Mouse (Mus musculus): Measurements from ENCODE around the gene Catsper4. TPM values are rescaled to one million over a fixed set of nuclear protein-coding genes. Genes with fewer than 3 reads are reported as not detected.

Gene Catsper4
- total and polyA plus RNA-seq, 2 experiments from 2014 or later = 0.16 TPM; not detected in 1

DNA sequence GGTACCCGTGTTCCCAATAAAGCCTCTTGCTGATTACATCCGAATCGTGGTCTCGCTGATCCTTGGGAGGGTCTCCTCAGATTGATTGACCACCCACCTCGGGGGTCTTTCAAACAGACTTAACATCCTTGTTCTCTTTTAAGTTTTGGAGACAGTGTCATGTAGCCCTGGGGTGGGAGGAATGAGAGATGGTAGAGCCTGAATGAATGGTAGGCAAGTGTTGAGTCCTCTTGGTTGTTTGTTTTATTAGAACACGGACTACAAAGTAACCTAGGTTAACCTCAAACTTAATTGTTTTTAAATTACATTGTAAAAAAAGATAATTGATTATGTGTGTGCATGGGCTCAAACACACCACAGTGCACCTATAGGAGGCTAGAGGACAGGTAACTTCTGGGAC lies 62.6 kb downstream of the Catsper4 start:
- Histone ChIP-seq H3K27me3 (ENCODE audit: insufficient read depth, low read length) (no peaks in the 10 kb centered on the region), H3K9me3 (ENCODE audit: low read length) (no peaks in the 10 kb centered on the region), H3K9ac (replicated peaks; ENCODE audit: low read length, poor library complexity, severe bottlenecking) (no peak overlapping the region), H3K4me3 (ENCODE audit: low read depth, low read length) (no peak overlapping the region), H3K27ac (ENCODE audit: low read depth, low read length) (no peak overlapping the region), H3K36me3 (ENCODE audit: insufficient read depth, low read length) (peaks cover 2% of the 10 kb centered on the region; the same call in 1 of the 2 replicates), H3K4me1 (ENCODE audit: insufficient read depth, low read length) (no peaks in the 10 kb centered on the region), H3K4me2 (ENCODE audit: low read depth, low read length, poor library complexity, severe bottlenecking) (no peak overlapping the region)
- ATAC-seq (ENCODE audit: low FRiP score) = no peak
- WGBS = 93% methylated on average over 5 of the region's 6 CpGs
- no peak for DNase-seq (ENCODE audit: low spot score)
- TF ChIP-seq CTCF (IDR thresholded peaks at IDR 0.05) = no peak

Other genes starting within 250 kb of the Catsper4 start
- 45.6 and 46.2 TPM in 2 replicates for gene Dhdds, start 226.5 kb downstream of the Catsper4 start, total RNA-seq (2014; rRNA removed)
- 38.3 and 42.6 TPM in 2 replicates for gene Dhdds, start 226.5 kb downstream of the Catsper4 start, polyA plus RNA-seq (2015; fragmentation: Nextera tagmentation; extraction: Ambion mirVana)
- 0.05 and 0.57 TPM in 2 replicates for gene Lin28a, start 208.5 kb downstream of the Catsper4 start, total RNA-seq (2014; rRNA removed)
- 0.04 and 0.13 TPM in 2 replicates for gene Lin28a, start 208.5 kb downstream of the Catsper4 start, polyA plus RNA-seq (2015; fragmentation: Nextera tagmentation; extraction: Ambion mirVana)
- not detected in 2 replicates for gene Zfp683, start 173.5 kb downstream of the Catsper4 start, total RNA-seq (2014; rRNA removed)
- not detected in 2 replicates for gene Zfp683, start 173.5 kb downstream of the Catsper4 start, polyA plus RNA-seq (2015; fragmentation: Nextera tagmentation; extraction: Ambion mirVana)
- gene Crybg2, start 166.6 kb downstream of the Catsper4 start, total RNA-seq (2014; rRNA removed) = 4.2 and 4.5 TPM in 2 replicates
- 7.7 and 8.4 TPM in 2 replicates for gene Crybg2, start 166.6 kb downstream of the Catsper4 start, polyA plus RNA-seq (2015; fragmentation: Nextera tagmentation; extraction: Ambion mirVana)
- 0.66 TPM in 1 of 2 replicates, not detected in the other for gene Cd52, start 132.3 kb downstream of the Catsper4 start, total RNA-seq (2014; rRNA removed)
- gene Cd52, start 132.3 kb downstream of the Catsper4 start, polyA plus RNA-seq (2015; fragmentation: Nextera tagmentation; extraction: Ambion mirVana) = 2.0 and 2.7 TPM in 2 replicates
- gene Ubxn11, start 124.8 kb downstream of the Catsper4 start, total RNA-seq (2014; rRNA removed) = 4.9 and 8.4 TPM in 2 replicates
- gene Ubxn11, start 124.8 kb downstream of the Catsper4 start, polyA plus RNA-seq (2015; fragmentation: Nextera tagmentation; extraction: Ambion mirVana) = 11.2 and 13.7 TPM in 2 replicates
- gene Sh3bgrl3, start 98.6 kb downstream of the Catsper4 start, total RNA-seq (2014; rRNA removed) = 162 and 224 TPM in 2 replicates
- gene Sh3bgrl3, start 98.6 kb downstream of the Catsper4 start, polyA plus RNA-seq (2015; fragmentation: Nextera tagmentation; extraction: Ambion mirVana) = 565 and 583 TPM in 2 replicates
- gene Cep85, start 40.3 kb downstream of the Catsper4 start, total RNA-seq (2014; rRNA removed) = 10.0 and 12.5 TPM in 2 replicates
- 13.3 and 14.8 TPM in 2 replicates for gene Cep85, start 40.3 kb downstream of the Catsper4 start, polyA plus RNA-seq (2015; fragmentation: Nextera tagmentation; extraction: Ambion mirVana)
- gene Gm7534, start 24.4 kb downstream of the Catsper4 start, total RNA-seq (2014; rRNA removed) = not detected in 2 replicates
- not detected in 2 replicates for gene Gm7534, start 24.4 kb downstream of the Catsper4 start, polyA plus RNA-seq (2015; fragmentation: Nextera tagmentation; extraction: Ambion mirVana)
- gene Cnksr1, start 11.0 kb upstream of the Catsper4 start, total RNA-seq (2014; rRNA removed) = 0.27 and 0.38 TPM in 2 replicates
- 0.13 and 0.28 TPM in 2 replicates for gene Cnksr1, start 11.0 kb upstream of the Catsper4 start, polyA plus RNA-seq (2015; fragmentation: Nextera tagmentation; extraction: Ambion mirVana)
- gene E130218I03Rik, start 16.3 kb upstream of the Catsper4 start, total RNA-seq (2014; rRNA removed) = not detected in 2 replicates
- gene E130218I03Rik, start 16.3 kb upstream of the Catsper4 start, polyA plus RNA-seq (2015; fragmentation: Nextera tagmentation; extraction: Ambion mirVana) = 0.31 and 0.49 TPM in 2 replicates
- 10.6 and 15.4 TPM in 2 replicates for gene Zfp593, start 18.2 kb upstream of the Catsper4 start, total RNA-seq (2014; rRNA removed)
- 9.2 and 11.1 TPM in 2 replicates for gene Zfp593, start 18.2 kb upstream of the Catsper4 start, polyA plus RNA-seq (2015; fragmentation: Nextera tagmentation; extraction: Ambion mirVana)
- not detected in 2 replicates for gene Gm30191, start 19.6 kb upstream of the Catsper4 start, total RNA-seq (2014; rRNA removed)
- 0.37 and 0.42 TPM in 2 replicates for gene Gm30191, start 19.6 kb upstream of the Catsper4 start, polyA plus RNA-seq (2015; fragmentation: Nextera tagmentation; extraction: Ambion mirVana)
- gene Grrp1, start 26.7 kb upstream of the Catsper4 start, total RNA-seq (2014; rRNA removed) = 18.0 and 27.1 TPM in 2 replicates
- gene Grrp1, start 26.7 kb upstream of the Catsper4 start, polyA plus RNA-seq (2015; fragmentation: Nextera tagmentation; extraction: Ambion mirVana) = 15.7 and 17.8 TPM in 2 replicates
- 44.8 and 49.7 TPM in 2 replicates for gene Pdik1l, start 60.5 kb upstream of the Catsper4 start, total RNA-seq (2014; rRNA removed)
- 27.6 and 30.8 TPM in 2 replicates for gene Pdik1l, start 60.5 kb upstream of the Catsper4 start, polyA plus RNA-seq (2015; fragmentation: Nextera tagmentation; extraction: Ambion mirVana)
- gene Trim63, start 87.7 kb upstream of the Catsper4 start, total RNA-seq (2014; rRNA removed) = 1.5 and 2.0 TPM in 2 replicates
- 0.49 and 0.73 TPM in 2 replicates for gene Trim63, start 87.7 kb upstream of the Catsper4 start, polyA plus RNA-seq (2015; fragmentation: Nextera tagmentation; extraction: Ambion mirVana)
- gene Slc30a2, start 115.8 kb upstream of the Catsper4 start, total RNA-seq (2014; rRNA removed) = not detected in 2 replicates
- 0.17 and 0.21 TPM in 2 replicates for gene Slc30a2, start 115.8 kb upstream of the Catsper4 start, polyA plus RNA-seq (2015; fragmentation: Nextera tagmentation; extraction: Ambion mirVana)
- 2.1 and 2.2 TPM in 2 replicates for gene Extl1, start 156.5 kb upstream of the Catsper4 start, total RNA-seq (2014; rRNA removed)
- 0.79 and 1.2 TPM in 2 replicates for gene Extl1, start 156.5 kb upstream of the Catsper4 start, polyA plus RNA-seq (2015; fragmentation: Nextera tagmentation; extraction: Ambion mirVana)
- gene Pafah2, start 168.9 kb upstream of the Catsper4 start, total RNA-seq (2014; rRNA removed) = 8.3 and 11.6 TPM in 2 replicates
- gene Pafah2, start 168.9 kb upstream of the Catsper4 start, polyA plus RNA-seq (2015; fragmentation: Nextera tagmentation; extraction: Ambion mirVana) = 5.7 and 6.7 TPM in 2 replicates
- 1,269 and 1,609 TPM in 2 replicates for gene Stmn1, start 240.9 kb upstream of the Catsper4 start, total RNA-seq (2014; rRNA removed)
- gene Stmn1, start 240.9 kb upstream of the Catsper4 start, polyA plus RNA-seq (2015; fragmentation: Nextera tagmentation; extraction: Ambion mirVana) = 6,261 and 6,359 TPM in 2 replicates